Mouse (Mus musculus): ENCODE results near the gene Gm49320. TPM values are rescaled to one million over a fixed set of nuclear protein-coding genes. Genes with fewer than 3 reads are reported as not detected.

The Gm49320 gene
- polyA plus RNA-seq, 1 experiment from 2014 or later: 0.86 TPM

DNA sequence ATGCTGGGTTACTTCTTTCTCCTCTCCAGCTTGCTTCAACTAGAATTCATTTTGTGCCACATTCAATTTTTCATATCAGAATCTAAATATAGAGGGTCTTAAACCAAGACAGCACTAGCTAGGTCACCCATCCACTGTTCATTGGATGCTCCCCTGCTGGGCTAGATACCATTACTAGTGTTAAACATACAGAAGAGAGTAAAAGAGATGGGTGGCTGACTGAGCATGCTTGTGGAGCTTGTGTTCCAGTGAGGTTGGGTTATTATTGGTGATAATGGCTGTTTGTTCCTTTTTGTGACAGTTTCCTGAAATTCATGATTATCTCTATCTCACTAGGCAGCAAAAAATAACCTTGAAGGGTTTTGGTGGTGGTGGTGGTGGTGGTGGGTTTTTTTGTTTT is 16.6 kb upstream of the Gm49320 start:
- Histone ChIP-seq H3K4me1 (ENCODE audit: insufficient read depth, low read depth, low read length) (peaks cover under 1% of the 10 kb centered on the region; the same call in 1 of the 2 replicates), H3K4me3 (ENCODE audit: low read depth, low read length) (no peak overlapping the region), H3K9ac (replicated peaks; ENCODE audit: low read depth) (no peak overlapping the region), H3K9me3 (ENCODE audit: low read length) (no peaks in the 10 kb centered on the region), H3K4me2 (replicated peaks; ENCODE audit: low read depth, low read length) (no peak overlapping the region), H3K27me3 (replicated peaks; ENCODE audit: insufficient read depth, low read length) (0 out of 2 replicates have a peak, but pooled peaks cover under 1% of the 10 kb centered on the region), H3K36me3 (ENCODE audit: insufficient read depth, low read length) (no peaks in the 10 kb centered on the region), H3K27ac (ENCODE audit: low read length) (no peak overlapping the region)
- TF ChIP-seq EP300 (IDR thresholded peaks at IDR 0.05) (no peak), CTCF (IDR thresholded peaks at IDR 0.05) (no peak)
- DNase-seq (ENCODE audit: low spot score) (no peak), ATAC-seq (no peak)

DNA sequence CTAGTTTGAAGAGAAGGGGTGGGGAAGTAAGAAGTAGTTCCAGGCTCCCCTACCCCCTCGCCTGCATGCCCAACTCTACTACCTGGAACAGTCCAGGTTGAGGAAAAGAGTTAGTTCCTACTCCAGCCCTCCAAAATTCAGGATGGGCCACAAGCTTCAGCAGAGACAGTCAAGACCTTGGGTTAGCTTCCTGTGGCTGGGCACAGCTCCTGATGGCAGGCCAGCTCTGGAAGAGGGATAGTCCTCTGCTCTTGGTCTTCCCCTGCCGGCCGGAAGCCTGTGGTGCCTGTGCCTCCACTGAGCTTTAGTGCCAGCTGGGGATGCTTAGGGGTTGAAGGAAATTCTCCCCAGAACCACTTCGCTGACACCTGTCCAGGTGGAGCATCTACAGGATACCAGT is 12.3 kb upstream of the Gm49320 start:
- no peak for TF ChIP-seq EP300 (IDR thresholded peaks at IDR 0.05)
- peak; percentile 38 for TF ChIP-seq CTCF (IDR thresholded peaks at IDR 0.05)
- Histone ChIP-seq H3K27me3 (replicated peaks; ENCODE audit: insufficient read depth, low read length) (no peaks in the 10 kb centered on the region), H3K27ac (ENCODE audit: low read length) (no peak overlapping the region), H3K9ac (replicated peaks; ENCODE audit: low read depth) (peak overlapping the region; percentile 46; the same call in 1 of the 2 replicates), H3K36me3 (ENCODE audit: insufficient read depth, low read length) (no peaks in the 10 kb centered on the region), H3K4me2 (replicated peaks; ENCODE audit: low read depth, low read length) (peak overlapping the region; percentile 63), H3K9me3 (ENCODE audit: low read length) (no peaks in the 10 kb centered on the region), H3K4me3 (ENCODE audit: low read depth, low read length) (peak overlapping the region; percentile 35), H3K4me1 (ENCODE audit: insufficient read depth, low read depth, low read length) (no peaks in the 10 kb centered on the region)
- 18% methylated on average over 4 of the region's 4 CpGs for WGBS
- peak; percentile 41 for ATAC-seq
- DNase-seq (ENCODE audit: low spot score): no peak

GRCm38 (mm10) chr8:4226739-4227347 is 11.8 kb upstream of the Gm49320 start, which contains the start of gene Lrrc8e:
Gene Lrrc8e (plus strand): TSS chr8:4226827.
- H3K27me3 ChIP-seq (replicated peaks; ENCODE audit: insufficient read depth, low read length): no peaks in the 10 kb centered on the region
- WGBS: 5% methylated on average over 33 of the region's 33 CpGs
- H3K27ac ChIP-seq (ENCODE audit: low read length): no peak within 1 kb of the TSS
- H3K9ac ChIP-seq (replicated peaks; ENCODE audit: low read depth): peak within 1 kb of the TSS; percentile 46
- no peaks in the 10 kb centered on the region for H3K9me3 ChIP-seq (ENCODE audit: low read length)
- peak within 1 kb of the TSS; percentile 63 for H3K4me2 ChIP-seq (replicated peaks; ENCODE audit: low read depth, low read length)
- ATAC-seq (peak; percentile 86), DNase-seq (ENCODE audit: low spot score) (peak; percentile 61)
- H3K36me3 ChIP-seq (ENCODE audit: insufficient read depth, low read length): no peaks in the 10 kb centered on the region
- no peaks in the 10 kb centered on the region for H3K4me1 ChIP-seq (ENCODE audit: insufficient read depth, low read depth, low read length)
- H3K4me3 ChIP-seq (ENCODE audit: low read depth, low read length): peak within 1 kb of the TSS; percentile 35
- no peak for TF ChIP-seq EP300 (IDR thresholded peaks at IDR 0.05)
- TF ChIP-seq CTCF (IDR thresholded peaks at IDR 0.05): no peak

DNA sequence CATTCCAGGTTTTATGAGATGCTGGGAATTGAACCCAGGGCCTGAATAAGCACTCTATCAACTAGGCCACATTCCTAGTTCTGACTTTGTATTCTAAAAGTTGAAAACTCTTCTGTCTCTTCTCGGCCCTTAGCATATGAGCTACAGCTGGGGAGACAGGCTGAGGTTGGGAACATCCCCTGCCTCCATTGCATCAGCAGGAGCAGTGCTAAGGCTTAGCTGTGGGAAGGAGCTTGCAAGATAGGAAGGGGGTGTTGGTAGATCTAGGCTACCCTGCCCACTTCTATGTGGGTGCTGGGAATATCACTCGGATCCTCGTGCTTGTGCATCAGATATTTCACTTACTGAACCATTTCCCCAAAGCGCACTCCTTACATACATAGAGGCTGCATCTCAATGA is 10.7 kb upstream of the Gm49320 start:
- H3K27me3 ChIP-seq (replicated peaks; ENCODE audit: insufficient read depth, low read length): no peaks in the 10 kb centered on the region

GRCm38 (mm10) chr8:4229784-4230183 is 8.9 kb upstream of the Gm49320 start:
- H3K9ac ChIP-seq (replicated peaks; ENCODE audit: low read depth): no peak overlapping the region
- TF ChIP-seq EP300 (IDR thresholded peaks at IDR 0.05): no peak
- TF ChIP-seq CTCF (IDR thresholded peaks at IDR 0.05): no peak
- no peak overlapping the region for H3K4me2 ChIP-seq (replicated peaks; ENCODE audit: low read depth, low read length)
- H3K27me3 ChIP-seq (replicated peaks; ENCODE audit: insufficient read depth, low read length): no peaks in the 10 kb centered on the region
- H3K9me3 ChIP-seq (ENCODE audit: low read length): no peaks in the 10 kb centered on the region
- 80% methylated on average over 5 of the region's 5 CpGs for WGBS
- ATAC-seq (no peak), DNase-seq (ENCODE audit: low spot score) (no peak)
- no peak overlapping the region for H3K27ac ChIP-seq (ENCODE audit: low read length)
- no peak overlapping the region for H3K4me3 ChIP-seq (ENCODE audit: low read depth, low read length)
- no peaks in the 10 kb centered on the region for H3K36me3 ChIP-seq (ENCODE audit: insufficient read depth, low read length)
- H3K4me1 ChIP-seq (ENCODE audit: insufficient read depth, low read depth, low read length): no peaks in the 10 kb centered on the region

More for the DNA sequence above, 10.7 kb upstream of the Gm49320 start:
- Histone ChIP-seq H3K4me2 (replicated peaks; ENCODE audit: low read depth, low read length) (no peak overlapping the region), H3K4me1 (ENCODE audit: insufficient read depth, low read depth, low read length) (no peaks in the 10 kb centered on the region), H3K9ac (replicated peaks; ENCODE audit: low read depth) (no peak overlapping the region), H3K27ac (ENCODE audit: low read length) (no peak overlapping the region), H3K9me3 (ENCODE audit: low read length) (no peaks in the 10 kb centered on the region), H3K36me3 (ENCODE audit: insufficient read depth, low read length) (no peaks in the 10 kb centered on the region), H3K4me3 (ENCODE audit: low read depth, low read length) (no peak overlapping the region)
- ATAC-seq (no peak), DNase-seq (ENCODE audit: low spot score) (no peak)
- WGBS: 95% methylated on average over 4 of the region's 4 CpGs
- no peak for TF ChIP-seq EP300 (IDR thresholded peaks at IDR 0.05)
- no peak for TF ChIP-seq CTCF (IDR thresholded peaks at IDR 0.05)

GRCm38 (mm10) chr8:4230612-4231351 is 7.9 kb upstream of the Gm49320 start:
- peak; percentile 87 for ATAC-seq
- Histone ChIP-seq H3K4me2 (replicated peaks; ENCODE audit: low read depth, low read length) (0 out of 2 replicates have a peak overlapping the region, but pooled peaks have one; percentile 21), H3K4me3 (ENCODE audit: low read depth, low read length) (no peak overlapping the region), H3K9ac (replicated peaks; ENCODE audit: low read depth) (no peak overlapping the region), H3K9me3 (ENCODE audit: low read length) (no peaks in the 10 kb centered on the region), H3K4me1 (ENCODE audit: insufficient read depth, low read depth, low read length) (no peaks in the 10 kb centered on the region), H3K27ac (ENCODE audit: low read length) (peak overlapping the region; percentile 70), H3K27me3 (replicated peaks; ENCODE audit: insufficient read depth, low read length) (no peaks in the 10 kb centered on the region), H3K36me3 (ENCODE audit: insufficient read depth, low read length) (no peaks in the 10 kb centered on the region)
- TF ChIP-seq EP300 (IDR thresholded peaks at IDR 0.05) (no peak), CTCF (IDR thresholded peaks at IDR 0.05) (no peak)
- 43% methylated on average over 10 of the region's 10 CpGs for WGBS
- DNase-seq (ENCODE audit: low spot score): peak; percentile 82

Measured in lung, postnatal 0 days (tissue).